Mouse (Mus musculus) adrenal gland, postnatal 10 days (tissue): ENCODE measurements around the gene Rnf224. TPM values are rescaled to one million over a fixed set of nuclear protein-coding genes. Genes with fewer than 3 reads are reported as not detected.

Source experiments
- DNase-seq: peaks from one replicate; pipeline ENCODE4 v3.0.0; 2021; ENCODE audit warnings: mixed read lengths
- total RNA-seq, 2 experiments: library from RNA; stranded (reverse); gene quantifications; 2 replicates each; pipeline ENCODE4 v1.2.3; 2021

The Rnf224 gene
- total RNA-seq, 2 experiments from 2014 or later, result not detected

DNA sequence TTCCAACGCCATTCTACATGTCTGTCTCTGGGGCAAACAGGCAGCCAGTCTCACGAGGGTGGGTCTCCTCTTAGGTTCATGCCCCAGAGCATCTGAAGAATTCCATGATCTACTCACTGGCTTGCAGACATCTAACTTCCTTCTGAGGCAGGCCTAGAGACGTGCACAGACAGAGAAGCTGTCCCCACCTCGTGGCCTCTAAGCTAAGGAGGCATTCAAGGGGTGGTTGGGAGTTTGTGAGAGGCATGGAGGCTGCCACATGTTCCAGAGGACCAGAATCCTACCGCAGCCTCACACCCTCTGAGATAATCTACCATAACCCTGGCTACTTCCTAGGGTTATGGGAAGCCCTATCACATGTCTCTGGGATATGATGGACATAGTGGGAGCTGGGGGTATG is 42.6 kb downstream of the Rnf224 start:
- DNase-seq, result no peak

DNA sequence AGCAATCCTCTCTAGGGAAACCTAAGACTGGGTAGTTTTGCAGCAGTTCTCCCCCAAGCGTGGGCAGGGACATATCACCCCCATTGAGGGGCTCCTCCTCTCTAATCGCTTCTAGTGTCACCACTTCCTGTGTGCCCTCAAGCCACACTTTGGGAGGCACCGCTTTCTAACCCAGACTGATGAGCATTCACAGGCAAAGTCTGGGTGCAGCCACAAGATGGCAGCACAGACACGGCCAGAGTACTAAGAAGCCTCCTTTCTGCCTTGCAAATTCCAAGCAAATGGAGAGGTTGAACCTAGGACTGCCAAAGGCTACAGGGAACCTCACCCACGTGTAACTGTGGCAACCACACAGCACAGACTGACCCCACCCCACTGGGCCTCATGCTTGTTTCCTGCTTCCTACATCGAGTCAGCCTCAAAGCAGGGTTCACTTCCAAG is 43.2 kb downstream of the Rnf224 start:
- DNase-seq, result peak; percentile 85

DNA sequence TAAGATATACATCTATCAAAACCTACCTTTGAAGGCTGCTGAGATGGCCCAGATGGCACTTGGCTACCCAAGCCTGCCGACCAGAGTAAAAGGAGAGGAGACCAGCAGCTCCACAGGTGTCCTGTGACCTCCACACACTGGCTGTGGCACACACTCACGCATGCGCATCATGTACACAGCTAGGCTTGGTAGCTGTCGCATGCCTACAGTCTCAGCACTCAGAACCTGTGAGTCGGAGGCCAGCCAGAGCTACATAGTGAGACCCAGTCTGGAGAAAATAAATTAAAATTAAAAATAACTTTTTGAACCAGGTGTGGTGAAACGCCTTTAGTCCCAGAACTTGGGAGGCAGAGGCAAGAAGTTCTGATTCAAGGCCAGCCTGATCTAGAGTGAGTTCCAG is 48.7 kb downstream of the Rnf224 start:
- no peak for DNase-seq

DNA sequence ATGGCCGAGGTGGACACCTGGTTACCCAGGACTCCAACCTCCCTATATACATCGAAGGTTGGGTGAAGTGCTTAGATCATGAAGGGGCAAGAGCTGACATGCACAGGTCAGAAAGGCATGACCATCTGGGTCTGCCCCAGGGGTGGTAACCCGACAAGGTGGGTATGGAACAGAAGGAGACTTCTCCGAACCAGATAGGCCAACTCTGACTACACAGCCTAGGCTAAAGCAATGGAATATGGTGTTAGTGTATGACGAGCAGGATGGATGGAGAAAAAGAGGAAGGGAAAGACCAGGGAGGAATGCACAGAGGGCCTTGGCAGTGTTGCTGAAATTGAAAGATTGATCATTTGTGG is 50.0 kb downstream of the Rnf224 start:
- DNase-seq, result no peak

DNA sequence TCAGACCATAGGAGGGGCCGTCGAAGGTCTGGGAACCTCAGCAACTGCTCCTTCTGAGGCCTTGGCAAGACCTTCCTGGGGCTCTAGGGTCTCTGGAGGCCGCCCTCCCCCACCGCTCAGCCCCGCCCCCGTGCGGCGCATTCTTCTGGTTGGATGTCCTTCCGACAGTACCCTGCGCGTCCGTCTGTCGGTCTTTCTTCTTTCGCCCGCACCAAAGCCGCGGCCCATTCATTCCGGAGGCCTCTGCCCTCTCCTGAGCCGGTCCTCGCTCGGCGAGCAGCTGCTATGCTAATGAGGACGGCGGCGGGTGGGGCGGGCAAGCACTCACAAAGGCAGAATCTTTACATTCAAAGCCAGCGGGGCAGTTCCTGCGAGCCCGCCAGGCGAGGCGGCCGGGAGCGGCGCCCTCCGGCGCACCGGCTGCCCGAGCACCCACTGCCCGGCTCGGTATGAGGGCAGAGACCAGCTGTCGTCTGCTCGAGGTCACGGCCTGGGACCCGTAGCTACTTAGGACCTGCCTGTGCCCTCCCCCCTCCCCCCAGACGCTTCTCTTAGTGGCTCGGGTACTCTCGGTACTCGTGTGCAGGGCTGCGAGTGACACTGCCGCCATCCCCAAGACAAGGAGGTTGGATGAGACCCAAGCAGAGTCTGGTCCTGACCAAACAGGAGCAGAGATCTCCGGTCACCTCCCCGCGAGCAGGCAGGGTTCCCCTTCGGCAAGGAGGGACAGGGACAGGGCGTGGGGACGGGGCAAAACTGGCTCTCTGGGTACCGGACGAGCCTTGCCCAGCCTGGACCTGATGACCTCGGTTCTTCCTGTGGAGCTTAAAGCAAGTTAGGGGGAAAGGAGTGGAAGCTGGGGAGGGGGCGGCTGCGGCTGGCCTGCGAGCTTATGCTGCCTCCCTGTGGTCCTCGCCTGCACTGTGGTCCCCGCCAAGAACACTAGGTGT is 50.7 kb downstream of the Rnf224 start:
- DNase-seq, result peak; percentile 66

DNA sequence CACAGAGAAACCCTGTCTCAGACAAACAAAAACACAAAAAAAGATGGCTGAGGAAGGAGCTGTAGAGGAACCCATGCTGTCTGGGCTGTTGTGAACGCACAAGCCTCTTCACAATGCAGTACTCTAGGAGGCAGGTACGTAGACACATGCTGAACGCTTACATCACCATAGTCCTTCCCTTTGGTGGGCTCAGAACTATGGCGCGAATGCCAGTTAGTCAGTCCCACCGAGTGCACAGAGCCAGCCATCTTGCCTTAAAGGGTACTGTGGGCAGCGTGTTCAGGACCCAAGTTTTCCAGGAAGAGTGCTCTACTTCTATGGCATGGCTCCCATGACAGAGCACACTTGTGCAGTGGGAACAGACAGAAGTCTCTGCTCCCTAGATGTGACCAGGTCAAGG is 52.1 kb downstream of the Rnf224 start:
- DNase-seq, result no peak

Other genes with a start within 250 kb of the Rnf224 start
- 10 to 100 TPM; 53.4 to 68.3 TPM for gene Nsmf, start 182.4 kb downstream of the Rnf224 start, total RNA-seq
- 1 to 10 TPM; 7.0 to 9.7 TPM for gene Entpd8, start 156.5 kb downstream of the Rnf224 start, total RNA-seq
- not detected for gene Noxa1, start 141.6 kb downstream of the Rnf224 start, total RNA-seq
- 10 to 100 TPM; 15.1 to 15.5 TPM for gene Nrarp, start 56.0 kb downstream of the Rnf224 start, total RNA-seq
- gene Tor4a, start 39.9 kb downstream of the Rnf224 start, total RNA-seq, result 10 to 100 TPM; 13.9 to 19.5 TPM
- 10 to 100 TPM; 46.3 to 48.8 TPM for gene Nelfb, start 25.3 kb downstream of the Rnf224 start, total RNA-seq
- gene Stpg3, start 22.1 kb downstream of the Rnf224 start, total RNA-seq, result not detected
- gene Fam166a, start 18.0 kb downstream of the Rnf224 start, total RNA-seq, result not detected
- 100 to 1,000 TPM; 264 to 293 TPM for gene Tubb4b, start 12.1 kb downstream of the Rnf224 start, total RNA-seq
- not detected for gene Slc34a3, start 2.4 kb downstream of the Rnf224 start, total RNA-seq
- 1 to 10 TPM; 6.4 to 7.3 TPM for gene Rnf208, start 5.5 kb upstream of the Rnf224 start, total RNA-seq
- gene Cysrt1, start 5.7 kb upstream of the Rnf224 start, total RNA-seq, result not detected
- 1 to 10 TPM; 2.3 to 3.3 TPM for gene AL732309.1, start 10.1 kb upstream of the Rnf224 start, total RNA-seq
- gene Tmem203, start 18.7 kb upstream of the Rnf224 start, total RNA-seq, result 10 to 100 TPM; 27.7 to 31.0 TPM
- gene Tprn, start 25.8 kb upstream of the Rnf224 start, total RNA-seq, result 10 to 100 TPM; 11.2 to 11.4 TPM
- 10 to 100 TPM; 48.0 to 52.2 TPM for gene Ssna1, start 35.7 kb upstream of the Rnf224 start, total RNA-seq
- gene Anapc2, start 35.7 kb upstream of the Rnf224 start, total RNA-seq, result 10 to 100 TPM; 61.0 to 73.1 TPM
- gene Tmem210, start 51.4 kb upstream of the Rnf224 start, total RNA-seq, result not detected
- not detected for gene Lrrc26, start 53.1 kb upstream of the Rnf224 start, total RNA-seq
- 1 to 10 TPM; 7.3 to 9.6 TPM for gene Grin1, start 82.4 kb upstream of the Rnf224 start, total RNA-seq
- gene Man1b1, start 95.6 kb upstream of the Rnf224 start, total RNA-seq, result 10 to 100 TPM; 41.5 to 41.9 TPM
- 10 to 100 TPM; 15.4 to 19.1 TPM for gene Dpp7, start 119.6 kb upstream of the Rnf224 start, total RNA-seq
- gene Uap1l1, start 128.9 kb upstream of the Rnf224 start, total RNA-seq, result 10 to 100 TPM; 11.2 to 11.8 TPM
- gene Sapcd2, start 135.5 kb upstream of the Rnf224 start, total RNA-seq, result 1 to 10 TPM; 3.3 to 5.3 TPM
- gene Entpd2, start 159.1 kb upstream of the Rnf224 start, total RNA-seq, result 10 to 100 TPM; 11.7 to 15.1 TPM
- 10 to 100 TPM; 67.8 to 83.9 TPM for gene Npdc1, start 162.6 kb upstream of the Rnf224 start, total RNA-seq
- 1 to 10 TPM in 1 of 2 experiments, under 1 TPM in 1; 0.67 to 1.1 TPM for gene Fut7, start 186.5 kb upstream of the Rnf224 start, total RNA-seq
- gene Abca2, start 191.9 kb upstream of the Rnf224 start, total RNA-seq, result 10 to 100 TPM; 21.1 to 27.4 TPM
- gene Clic3, start 220.1 kb upstream of the Rnf224 start, total RNA-seq, result under 1 TPM; 0.90 to 0.91 TPM
- 10 to 100 TPM; 33.1 to 42.3 TPM for gene Paxx, start 224.3 kb upstream of the Rnf224 start, total RNA-seq
- gene Ptgds, start 233.3 kb upstream of the Rnf224 start, total RNA-seq, result 1 to 10 TPM; 3.8 to 3.9 TPM